Mouse (Mus musculus) forebrain, embryonic 12.5 days (tissue): ENCODE data around the gene Vps8. TPM values are rescaled to one million over a fixed set of nuclear protein-coding genes. Genes with fewer than 3 reads are reported as not detected.

Experiments
- ATAC-seq: fragments of 200-750 bp; cut with Nextera tagmentation; 2 replicates; pipeline ENCODE4 v1.8.0; 2017; ENCODE audit warnings: moderate TSS enrichment; ENCODE audit not compliant: low FRiP score
- H3K27ac ChIP-seq: fragments of 300-500 bp; sonication (generic); 2 replicates; pipeline ENCODE4 v1.5.1; 2016; ENCODE audit warnings: mild to moderate bottlenecking
- H3K27me3 ChIP-seq: fragments of 300-500 bp; sonication (generic); 2 replicates; pipeline ENCODE4 v1.6.1; 2016; ENCODE audit warnings: mild to moderate bottlenecking
- H3K36me3 ChIP-seq: fragments of 300-500 bp; sonication (generic); replicated peaks from 2 replicates; pipeline ENCODE4 v1.6.1; 2016; ENCODE audit warnings: mild to moderate bottlenecking
- H3K4me1 ChIP-seq: fragments of 300-500 bp; sonication (generic); 2 replicates; pipeline ENCODE4 v1.6.1; 2016
- H3K4me2 ChIP-seq: fragments of 300-500 bp; sonication (generic); 2 replicates; pipeline ENCODE4 v1.6.1; 2016; ENCODE audit warnings: mild to moderate bottlenecking, moderate library complexity
- H3K4me3 ChIP-seq: fragments of 300-500 bp; sonication (generic); replicated peaks from 2 replicates; pipeline ENCODE4 v1.5.1; 2016; ENCODE audit warnings: mild to moderate bottlenecking
- H3K9ac ChIP-seq: fragments of 300-500 bp; sonication (generic); 2 replicates; pipeline ENCODE4 v1.6.1; 2016; ENCODE audit warnings: mild to moderate bottlenecking
- H3K9me3 ChIP-seq: fragments of 300-500 bp; sonication (generic); 2 replicates; pipeline ENCODE4 v1.6.1; 2016
- WGBS: fragments of 180-500 bp; shearing (Covaris S2); methylation state at CpG from one replicate; pipeline ENCODE4 v1.1.7; 2016; 5-methylcytosine and 5-hydroxymethylcytosine counted together
- polyA plus RNA-seq: library from polyadenylated mRNA; unstranded; fragments of >200 nt; fragmentation: Nextera tagmentation; extraction: Ambion mirVana; gene quantifications from 2 replicates; pipeline ENCODE4 v1.2.1, GENCODE M21; 2016

The Vps8 gene
- polyA plus RNA-seq, 1 experiment from 2014 or later = 30.1 TPM

DNA sequence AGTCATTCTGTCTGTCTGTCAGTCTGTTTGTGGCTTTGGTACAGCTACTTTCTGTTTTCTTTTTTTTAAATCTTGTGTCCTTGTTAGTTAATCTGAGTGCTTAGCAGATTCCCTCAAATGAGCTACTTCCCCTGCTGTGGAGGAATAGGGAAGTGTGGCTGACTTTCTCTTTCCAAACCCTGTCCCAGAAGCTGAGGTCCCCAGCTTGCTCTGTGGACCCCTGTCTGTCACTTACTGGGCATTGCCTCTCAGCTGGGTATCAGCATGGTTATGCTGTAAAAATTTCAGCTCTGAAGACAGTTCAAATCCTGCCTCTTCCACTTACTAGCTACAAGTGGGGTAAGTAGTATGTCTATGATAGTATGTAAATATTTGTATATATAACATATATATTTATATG, 11.1 kb upstream of the Vps8 start:
- H3K27me3 ChIP-seq = no peaks in the 10 kb centered on the region
- H3K4me1 ChIP-seq = no peaks in the 10 kb centered on the region
- no peaks in the 10 kb centered on the region for H3K36me3 ChIP-seq
- no peak overlapping the region for H3K4me3 ChIP-seq
- no peak for ATAC-seq
- no peak overlapping the region for H3K27ac ChIP-seq
- H3K9me3 ChIP-seq = no peaks in the 10 kb centered on the region
- no peak overlapping the region for H3K4me2 ChIP-seq
- no peak overlapping the region for H3K9ac ChIP-seq

DNA sequence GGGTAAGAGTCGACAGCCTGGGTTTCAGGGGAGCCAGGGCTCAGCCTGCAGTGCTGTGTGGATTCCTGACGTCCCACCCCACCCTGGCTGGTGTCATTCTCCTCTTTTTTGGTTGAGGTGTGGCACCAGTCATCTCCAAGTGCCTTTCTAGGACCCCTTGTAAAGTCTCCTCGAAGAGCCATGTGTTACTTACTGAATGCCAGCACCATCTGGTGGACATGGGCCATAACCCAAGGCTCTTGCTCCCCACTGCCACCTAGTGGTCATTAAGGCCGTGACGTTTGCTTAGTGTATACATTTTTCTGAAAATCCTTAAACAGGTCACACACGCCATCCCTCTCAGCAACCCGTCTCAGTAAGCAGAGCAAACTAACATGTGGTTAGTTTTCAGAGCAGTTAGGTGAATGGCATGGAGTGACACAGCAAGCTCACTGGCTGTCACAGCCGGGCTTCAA, 10.3 kb upstream of the Vps8 start:
- peak; percentile 74 for ATAC-seq

DNA sequence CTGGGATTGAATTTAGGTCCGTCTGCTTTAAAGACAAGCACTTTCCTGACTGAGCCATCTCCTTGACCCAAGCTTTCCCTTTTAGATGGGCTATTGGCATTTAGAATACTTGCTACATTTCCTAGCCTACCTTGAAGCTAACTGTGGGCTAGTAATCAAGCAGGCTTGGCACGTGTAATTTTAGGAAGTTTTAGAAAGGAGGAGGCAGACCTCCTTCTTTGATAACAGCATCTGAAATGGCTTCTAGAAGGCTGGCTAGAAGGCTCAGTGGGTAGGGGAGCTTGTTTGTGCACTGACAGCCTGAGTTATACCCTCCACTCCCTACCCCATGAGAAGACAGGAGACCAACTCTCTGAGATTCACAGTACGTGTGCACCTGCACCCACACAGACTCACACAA, 9.1 kb upstream of the Vps8 start:
- Histone ChIP-seq H3K27ac (no peak overlapping the region), H3K4me2 (no peak overlapping the region), H3K36me3 (no peaks in the 10 kb centered on the region), H3K4me3 (no peak overlapping the region), H3K27me3 (no peaks in the 10 kb centered on the region), H3K9ac (no peak overlapping the region), H3K4me1 (no peaks in the 10 kb centered on the region), H3K9me3 (no peaks in the 10 kb centered on the region)
- ATAC-seq = no peak
- WGBS = 76% methylated on average over 3 of the region's 3 CpGs

More for the DNA sequence above, 10.3 kb upstream of the Vps8 start:
- Histone ChIP-seq H3K9me3 (no peaks in the 10 kb centered on the region), H3K4me2 (no peak overlapping the region), H3K27me3 (no peaks in the 10 kb centered on the region), H3K36me3 (no peaks in the 10 kb centered on the region), H3K4me3 (no peak overlapping the region), H3K9ac (no peak overlapping the region), H3K4me1 (no peaks in the 10 kb centered on the region), H3K27ac (no peak overlapping the region)
- 21% methylated on average over 8 of the region's 8 CpGs for WGBS

DNA sequence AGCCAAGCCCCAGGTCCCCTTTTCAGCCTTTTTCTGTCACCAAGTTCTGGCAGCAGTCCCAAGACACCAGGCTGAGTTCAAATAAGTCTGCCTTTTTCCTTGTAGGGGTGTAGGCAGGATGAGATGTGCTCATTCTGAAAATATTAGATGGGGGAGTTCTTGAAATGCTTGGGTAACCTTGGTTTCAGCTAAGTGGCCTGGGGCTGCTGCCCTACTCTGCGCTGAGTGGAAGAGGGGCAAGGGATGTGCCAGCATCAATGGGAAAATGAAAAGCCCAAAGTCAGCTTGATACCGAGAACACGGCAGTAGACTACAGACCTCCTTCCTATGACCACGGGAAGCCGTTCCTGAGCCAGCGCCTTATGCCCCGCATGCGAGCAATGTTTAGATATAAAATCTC, 7.8 kb upstream of the Vps8 start:
- WGBS = 93% methylated on average over 8 of the region's 8 CpGs
- H3K9me3 ChIP-seq = no peaks in the 10 kb centered on the region
- H3K4me3 ChIP-seq = no peak overlapping the region
- no peaks in the 10 kb centered on the region for H3K27me3 ChIP-seq
- no peaks in the 10 kb centered on the region for H3K4me1 ChIP-seq
- ATAC-seq = no peak
- H3K9ac ChIP-seq = no peak overlapping the region
- H3K27ac ChIP-seq = no peak overlapping the region
- H3K4me2 ChIP-seq = no peak overlapping the region
- no peaks in the 10 kb centered on the region for H3K36me3 ChIP-seq

DNA sequence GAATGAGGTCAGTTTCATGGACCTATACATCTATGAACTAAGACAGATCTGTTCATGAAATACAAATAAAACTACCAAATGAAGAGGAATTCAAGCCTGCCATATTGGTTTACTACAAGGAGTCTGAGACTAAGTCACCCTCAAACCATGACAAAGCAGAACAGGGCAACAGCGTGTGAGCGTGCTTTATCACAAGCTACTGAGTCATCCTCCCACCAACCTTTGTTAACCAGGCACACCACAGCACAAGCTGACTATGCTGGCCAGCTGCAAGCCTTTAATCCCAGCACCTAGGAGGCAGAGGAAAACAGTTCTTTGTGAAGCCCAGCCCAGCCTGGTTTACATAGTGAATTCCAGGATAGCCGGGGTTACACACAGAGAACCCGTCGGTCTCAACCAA, 4.9 kb upstream of the Vps8 start:
- Histone ChIP-seq H3K36me3 (no peaks in the 10 kb centered on the region), H3K4me2 (no peak overlapping the region), H3K9me3 (no peaks in the 10 kb centered on the region), H3K4me3 (no peak overlapping the region), H3K27ac (no peak overlapping the region), H3K4me1 (no peaks in the 10 kb centered on the region), H3K9ac (no peak overlapping the region), H3K27me3 (no peaks in the 10 kb centered on the region)
- WGBS = 40% methylated on average over 5 of the region's 5 CpGs
- no peak for ATAC-seq

- Histone ChIP-seq H3K9ac (peak overlapping the region; percentile 85), H3K27me3 (no peaks in the 10 kb centered on the region), H3K4me1 (peaks cover 9% of the 10 kb centered on the region), H3K9me3 (no peaks in the 10 kb centered on the region), H3K36me3 (no peaks in the 10 kb centered on the region), H3K4me3 (peak overlapping the region; percentile 86), H3K27ac (peak overlapping the region; percentile 70), H3K4me2 (peak overlapping the region; percentile 98)
- no peak; the same call in 1 of the 2 replicates for ATAC-seq
- 5% methylated on average over 10 of the region's 10 CpGs for WGBS
Observed at GRCm38 (mm10) chr16:21423546-21423910, 610 bp downstream of the Vps8 start.

DNA sequence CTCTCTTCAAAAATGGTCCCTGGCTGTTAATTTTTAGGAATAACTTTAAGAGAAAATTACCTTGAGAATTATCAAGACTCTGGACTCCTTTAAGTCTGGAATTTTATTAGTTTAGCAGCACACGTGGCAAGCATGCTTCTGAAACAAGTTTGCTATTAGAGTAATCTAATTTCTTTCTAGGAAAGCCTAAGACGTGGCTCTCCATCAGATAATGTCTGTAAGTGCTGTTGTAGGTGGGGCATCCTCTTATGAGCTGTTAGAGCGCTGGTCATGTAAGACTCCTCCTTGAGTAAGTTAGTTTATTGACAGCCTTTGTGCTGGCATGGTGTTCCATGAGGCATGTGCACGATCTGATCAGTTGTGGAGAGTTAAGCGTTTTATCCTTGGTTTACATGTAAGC, 5.2 kb downstream of the Vps8 start:
- WGBS = 87% methylated on average over 5 of the region's 5 CpGs
- no peak overlapping the region for H3K4me2 ChIP-seq
- no peak for ATAC-seq
- H3K9ac ChIP-seq = no peak overlapping the region
- no peaks in the 10 kb centered on the region for H3K36me3 ChIP-seq
- no peaks in the 10 kb centered on the region for H3K27me3 ChIP-seq
- no peak overlapping the region for H3K27ac ChIP-seq
- no peaks in the 10 kb centered on the region for H3K9me3 ChIP-seq
- H3K4me3 ChIP-seq = no peak overlapping the region
- peaks cover 9% of the 10 kb centered on the region for H3K4me1 ChIP-seq

GRCm38 (mm10) chr16:21430377-21431060, 7.6 kb downstream of the Vps8 start:
- Histone ChIP-seq H3K9ac (no peak overlapping the region), H3K27me3 (no peaks in the 10 kb centered on the region), H3K4me2 (no peak overlapping the region), H3K9me3 (no peaks in the 10 kb centered on the region), H3K4me3 (no peak overlapping the region), H3K36me3 (no peaks in the 10 kb centered on the region), H3K4me1 (no peaks in the 10 kb centered on the region), H3K27ac (no peak overlapping the region)
- WGBS = 90% methylated on average over 2 of the region's 2 CpGs
- no peak for ATAC-seq

DNA sequence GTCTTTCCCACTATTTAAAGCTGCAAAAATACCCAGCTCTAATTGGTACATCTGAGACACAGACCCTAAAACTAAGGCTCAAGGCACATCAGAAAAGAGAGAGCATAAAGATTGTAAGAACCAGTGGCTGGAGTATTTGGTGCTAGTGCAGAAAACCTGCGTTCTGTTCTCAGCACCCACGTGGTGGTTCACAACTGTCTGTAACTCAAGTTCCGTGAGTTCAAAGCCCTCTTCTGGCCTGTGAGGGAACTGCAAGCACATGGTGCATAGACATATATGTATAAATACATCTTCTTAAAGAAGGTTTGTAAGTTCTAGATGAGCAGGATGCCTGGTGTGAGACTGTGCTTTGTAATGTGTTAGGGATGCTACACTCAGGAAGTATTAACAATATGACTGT, 8.7 kb downstream of the Vps8 start:
- H3K36me3 ChIP-seq = no peaks in the 10 kb centered on the region
- no peak overlapping the region for H3K4me2 ChIP-seq
- no peak overlapping the region for H3K9ac ChIP-seq
- H3K9me3 ChIP-seq = no peaks in the 10 kb centered on the region
- no peak overlapping the region for H3K4me3 ChIP-seq
- no peak for ATAC-seq
- 81% methylated on average over 3 of the region's 3 CpGs for WGBS
- H3K27ac ChIP-seq = no peak overlapping the region
- no peaks in the 10 kb centered on the region for H3K4me1 ChIP-seq
- H3K27me3 ChIP-seq = no peaks in the 10 kb centered on the region

GRCm38 (mm10) chr16:21433543-21433942, 10.6 kb downstream of the Vps8 start:
- 28% methylated on average over 3 of the region's 3 CpGs for WGBS
- no peak overlapping the region for H3K9ac ChIP-seq
- no peaks in the 10 kb centered on the region for H3K9me3 ChIP-seq
- H3K27me3 ChIP-seq = no peaks in the 10 kb centered on the region
- H3K4me3 ChIP-seq = no peak overlapping the region
- ATAC-seq = no peak
- no peak overlapping the region for H3K4me2 ChIP-seq
- H3K27ac ChIP-seq = no peak overlapping the region
- H3K4me1 ChIP-seq = no peaks in the 10 kb centered on the region
- H3K36me3 ChIP-seq = no peaks in the 10 kb centered on the region

DNA sequence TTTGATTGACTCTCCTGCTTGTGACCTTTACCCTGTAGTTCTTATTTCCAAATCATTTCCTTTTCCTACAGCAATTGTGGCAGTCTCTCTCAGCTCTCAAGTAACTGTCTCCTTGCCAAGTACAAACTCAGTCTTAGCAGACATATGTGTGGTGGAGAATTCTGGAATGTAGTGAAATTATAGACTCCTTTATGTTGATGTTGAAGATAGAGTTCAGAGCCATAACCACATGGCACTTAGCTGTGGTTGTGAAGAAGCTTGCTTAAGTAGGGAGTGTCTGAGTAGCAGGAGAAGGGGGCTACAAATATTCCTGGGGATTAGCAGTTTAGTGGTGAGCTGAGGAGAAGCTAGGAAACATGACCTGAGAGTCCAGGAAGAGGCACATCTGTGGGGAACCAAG, 18.1 kb downstream of the Vps8 start:
- H3K4me1 ChIP-seq = peaks cover 9% of the 10 kb centered on the region; the same call in 1 of the 2 replicates
- no peak overlapping the region for H3K27ac ChIP-seq
- no peak for ATAC-seq
- no peak overlapping the region for H3K4me3 ChIP-seq
- H3K27me3 ChIP-seq = no peaks in the 10 kb centered on the region
- no peaks in the 10 kb centered on the region for H3K9me3 ChIP-seq
- H3K36me3 ChIP-seq = peaks cover 16% of the 10 kb centered on the region
- H3K9ac ChIP-seq = no peak overlapping the region
- no peak overlapping the region for H3K4me2 ChIP-seq

- Histone ChIP-seq H3K36me3 (peaks cover 16% of the 10 kb centered on the region), H3K9ac (no peak overlapping the region), H3K9me3 (no peaks in the 10 kb centered on the region), H3K4me2 (no peak overlapping the region), H3K4me1 (peaks cover 14% of the 10 kb centered on the region; the same call in 1 of the 2 replicates), H3K27ac (no peak overlapping the region), H3K4me3 (no peak overlapping the region), H3K27me3 (no peaks in the 10 kb centered on the region)
- WGBS = 45% methylated on average over 9 of the region's 9 CpGs
- ATAC-seq = no peak
Observed at GRCm38 (mm10) chr16:21445026-21445625, 22.2 kb downstream of the Vps8 start.

GRCm38 (mm10) chr16:21447447-21447846, 24.5 kb downstream of the Vps8 start:
- Histone ChIP-seq H3K9me3 (no peaks in the 10 kb centered on the region), H3K36me3 (peaks cover 12% of the 10 kb centered on the region), H3K9ac (no peak overlapping the region), H3K27me3 (no peaks in the 10 kb centered on the region), H3K4me2 (no peak overlapping the region), H3K4me1 (peaks cover 14% of the 10 kb centered on the region; the same call in 1 of the 2 replicates), H3K27ac (no peak overlapping the region), H3K4me3 (no peak overlapping the region)
- no peak for ATAC-seq
- 92% methylated on average over 5 of the region's 5 CpGs for WGBS
